Mouse (Mus musculus): Measurements from ENCODE around the gene Arpc1a. TPM values are rescaled to one million over a fixed set of nuclear protein-coding genes. Genes with fewer than 3 reads are reported as not detected.
"Not testable (repeated sequence)": the region's sequence is repeated elsewhere in the genome, so short reads cannot be mapped to it uniquely, and the experiment has no call there.

Gene Arpc1a
- polyA plus RNA-seq, 1 experiment from 2014 or later, result 159 TPM

- Histone ChIP-seq H3K9me3 (no peaks in the 10 kb centered on the region), H3K36me3 (peaks cover 13% of the 10 kb centered on the region), H3K4me1 (replicated peaks) (peaks cover 15% of the 10 kb centered on the region), H3K27ac (no peak overlapping the region), H3K4me3 (no peak overlapping the region), H3K27me3 (ENCODE audit: insufficient read depth, poor library complexity, severe bottlenecking) (no peaks in the 10 kb centered on the region)
- no peak for DNase-seq (ENCODE audit: low spot score)
- 90% methylated on average over 10 of the region's 10 CpGs for WGBS
Observed at GRCm38 (mm10) chr5:145081866-145082613, 1.6 kb upstream of the Arpc1a start.

GRCm38 (mm10) chr5:145083201-145083600 lies 429 bp upstream of the Arpc1a start:
- Histone ChIP-seq H3K27ac (peak overlapping the region; percentile 91), H3K4me3 (peak overlapping the region; percentile 86), H3K36me3 (peaks cover 20% of the 10 kb centered on the region), H3K4me1 (replicated peaks) (peaks cover 15% of the 10 kb centered on the region)
- not testable (repeated sequence) for H3K27me3 ChIP-seq (ENCODE audit: insufficient read depth, poor library complexity, severe bottlenecking); DNase-seq (ENCODE audit: low spot score); H3K9me3 ChIP-seq
- 57% methylated on average over 6 of the region's 6 CpGs for WGBS

- Histone ChIP-seq H3K4me1 (replicated peaks) (peaks cover 15% of the 10 kb centered on the region), H3K36me3 (peaks cover 27% of the 10 kb centered on the region), H3K27ac (no peak overlapping the region), H3K9me3 (peaks cover 5% of the 10 kb centered on the region; the same call in 1 of the 2 replicates), H3K4me3 (peak overlapping the region; percentile 86), H3K27me3 (ENCODE audit: insufficient read depth, poor library complexity, severe bottlenecking) (no peaks in the 10 kb centered on the region)
- DNase-seq (ENCODE audit: low spot score), result no peak
- WGBS, result 88% methylated on average over 2 of the region's 2 CpGs
Observed at GRCm38 (mm10) chr5:145084822-145085221, 1.2 kb downstream of the Arpc1a start.

- no peaks in the 10 kb centered on the region for H3K27me3 ChIP-seq (ENCODE audit: insufficient read depth, poor library complexity, severe bottlenecking)
- peaks cover 5% of the 10 kb centered on the region; the same call in 1 of the 2 replicates for H3K9me3 ChIP-seq
- H3K36me3 ChIP-seq, result peaks cover 50% of the 10 kb centered on the region
- WGBS, result 96% methylated on average over 2 of the region's 2 CpGs
- H3K4me3 ChIP-seq, result no peak overlapping the region
- peaks cover 15% of the 10 kb centered on the region for H3K4me1 ChIP-seq (replicated peaks)
- no peak overlapping the region for H3K27ac ChIP-seq
- no peak for DNase-seq (ENCODE audit: low spot score)
Observed at GRCm38 (mm10) chr5:145088186-145088585, 4.6 kb downstream of the Arpc1a start.

- Histone ChIP-seq H3K4me3 (no peak overlapping the region), H3K36me3 (peaks cover 67% of the 10 kb centered on the region), H3K27ac (no peak overlapping the region), H3K4me1 (replicated peaks) (peaks cover 3% of the 10 kb centered on the region), H3K27me3 (ENCODE audit: insufficient read depth, poor library complexity, severe bottlenecking) (no peaks in the 10 kb centered on the region), H3K9me3 (peaks cover 5% of the 10 kb centered on the region; the same call in 1 of the 2 replicates)
- no peak for DNase-seq (ENCODE audit: low spot score)
- 93% methylated on average over 3 of the region's 3 CpGs for WGBS
Observed at GRCm38 (mm10) chr5:145089878-145090277, 6.2 kb downstream of the Arpc1a start.

- Histone ChIP-seq H3K9me3 (no peaks in the 10 kb centered on the region), H3K36me3 (peaks cover 99% of the 10 kb centered on the region), H3K27me3 (ENCODE audit: insufficient read depth, poor library complexity, severe bottlenecking) (no peaks in the 10 kb centered on the region), H3K4me1 (replicated peaks) (no peaks in the 10 kb centered on the region), H3K27ac (no peak overlapping the region), H3K4me3 (no peak overlapping the region)
- 92% methylated on average over 4 of the region's 4 CpGs for WGBS
- DNase-seq (ENCODE audit: low spot score), result no peak
Observed at GRCm38 (mm10) chr5:145096195-145096594, 12.6 kb downstream of the Arpc1a start.

GRCm38 (mm10) chr5:145098340-145098821 lies 14.8 kb downstream of the Arpc1a start:
- no peak for DNase-seq (ENCODE audit: low spot score)
- H3K27ac ChIP-seq, result no peak overlapping the region
- peaks cover 99% of the 10 kb centered on the region for H3K36me3 ChIP-seq
- H3K9me3 ChIP-seq, result no peaks in the 10 kb centered on the region
- H3K27me3 ChIP-seq (ENCODE audit: insufficient read depth, poor library complexity, severe bottlenecking), result no peaks in the 10 kb centered on the region
- WGBS, result 95% methylated on average over 10 of the region's 10 CpGs
- no peak overlapping the region for H3K4me3 ChIP-seq
- no peaks in the 10 kb centered on the region for H3K4me1 ChIP-seq (replicated peaks)

GRCm38 (mm10) chr5:145100960-145101359 lies 17.3 kb downstream of the Arpc1a start:
- H3K36me3 ChIP-seq, result peaks cover 99% of the 10 kb centered on the region
- no peak for DNase-seq (ENCODE audit: low spot score)
- H3K27ac ChIP-seq, result no peak overlapping the region
- 96% methylated on average over 9 of the region's 9 CpGs for whole genome bisulfite sequencing
- H3K27me3 ChIP-seq (ENCODE audit: insufficient read depth, poor library complexity, severe bottlenecking), result no peaks in the 10 kb centered on the region
- no peaks in the 10 kb centered on the region for H3K4me1 ChIP-seq (replicated peaks)
- no peak overlapping the region for H3K4me3 ChIP-seq
- H3K9me3 ChIP-seq, result no peaks in the 10 kb centered on the region

GRCm38 (mm10) chr5:145101451-145101850 lies 17.8 kb downstream of the Arpc1a start:
- DNase-seq (ENCODE audit: low spot score); H3K4me3 ChIP-seq; H3K27me3 ChIP-seq (ENCODE audit: insufficient read depth, poor library complexity, severe bottlenecking); H3K27ac ChIP-seq; H3K4me1 ChIP-seq (replicated peaks); H3K9me3 ChIP-seq: not testable (repeated sequence)
- 95% methylated on average over 11 of the region's 11 CpGs for WGBS
- H3K36me3 ChIP-seq, result peaks cover 99% of the 10 kb centered on the region

GRCm38 (mm10) chr5:145102706-145103105 lies 19.1 kb downstream of the Arpc1a start:
- WGBS, result 93% methylated on average over 4 of the region's 4 CpGs
- H3K4me1 ChIP-seq (replicated peaks), result no peaks in the 10 kb centered on the region
- H3K9me3 ChIP-seq, result no peaks in the 10 kb centered on the region
- DNase-seq (ENCODE audit: low spot score), result no peak
- H3K27ac ChIP-seq, result no peak overlapping the region
- peaks cover 99% of the 10 kb centered on the region for H3K36me3 ChIP-seq
- H3K27me3 ChIP-seq (ENCODE audit: insufficient read depth, poor library complexity, severe bottlenecking), result no peaks in the 10 kb centered on the region
- H3K4me3 ChIP-seq, result no peak overlapping the region

- H3K27ac ChIP-seq, result no peak overlapping the region
- 85% methylated on average over 9 of the region's 9 CpGs for WGBS
Observed at GRCm38 (mm10) chr5:145104328-145104727, 20.7 kb downstream of the Arpc1a start.

GRCm38 (mm10) chr5:145105694-145106275 lies 22.2 kb downstream of the Arpc1a start:
- H3K27me3 ChIP-seq (ENCODE audit: insufficient read depth, poor library complexity, severe bottlenecking), result no peaks in the 10 kb centered on the region
- WGBS, result 93% methylated on average over 9 of the region's 9 CpGs
- no peaks in the 10 kb centered on the region for H3K4me1 ChIP-seq (replicated peaks)
- no peaks in the 10 kb centered on the region for H3K9me3 ChIP-seq
- H3K4me3 ChIP-seq, result no peak overlapping the region
- H3K27ac ChIP-seq, result no peak overlapping the region
- DNase-seq (ENCODE audit: low spot score), result no peak
- peaks cover 100% of the 10 kb centered on the region for H3K36me3 ChIP-seq

More at GRCm38 (mm10) chr5:145104328-145104727, 20.7 kb downstream of the Arpc1a start:
- Histone ChIP-seq H3K4me1 (replicated peaks) (no peaks in the 10 kb centered on the region), H3K27me3 (ENCODE audit: insufficient read depth, poor library complexity, severe bottlenecking) (no peaks in the 10 kb centered on the region), H3K9me3 (no peaks in the 10 kb centered on the region), H3K36me3 (peaks cover 100% of the 10 kb centered on the region), H3K4me3 (no peak overlapping the region)
- no peak for DNase-seq (ENCODE audit: low spot score)

GRCm38 (mm10) chr5:145110401-145110800 lies 26.8 kb downstream of the Arpc1a start:
- DNase-seq (ENCODE audit: low spot score), result no peak
- H3K36me3 ChIP-seq, result peaks cover 60% of the 10 kb centered on the region
- 86% methylated on average over 6 of the region's 6 CpGs for WGBS

More at GRCm38 (mm10) chr5:145110401-145110800, 26.8 kb downstream of the Arpc1a start:
- H3K27me3 ChIP-seq (ENCODE audit: insufficient read depth, poor library complexity, severe bottlenecking), result peaks cover 22% of the 10 kb centered on the region
- H3K27ac ChIP-seq, result no peak overlapping the region
- no peak overlapping the region for H3K4me3 ChIP-seq
- no peaks in the 10 kb centered on the region for H3K9me3 ChIP-seq
- peaks cover 15% of the 10 kb centered on the region for H3K4me1 ChIP-seq (replicated peaks)

Measured in hindbrain, embryonic 10.5 days (tissue).